Mouse (Mus musculus): ENCODE measurements at regions not wholly inside any gene's neighbourhood (a gene's known extent, or its start where the extent isn't known, plus 50 kb on each side); places are given as distances from the start of the nearest gene placed in this dataset.

DNA sequence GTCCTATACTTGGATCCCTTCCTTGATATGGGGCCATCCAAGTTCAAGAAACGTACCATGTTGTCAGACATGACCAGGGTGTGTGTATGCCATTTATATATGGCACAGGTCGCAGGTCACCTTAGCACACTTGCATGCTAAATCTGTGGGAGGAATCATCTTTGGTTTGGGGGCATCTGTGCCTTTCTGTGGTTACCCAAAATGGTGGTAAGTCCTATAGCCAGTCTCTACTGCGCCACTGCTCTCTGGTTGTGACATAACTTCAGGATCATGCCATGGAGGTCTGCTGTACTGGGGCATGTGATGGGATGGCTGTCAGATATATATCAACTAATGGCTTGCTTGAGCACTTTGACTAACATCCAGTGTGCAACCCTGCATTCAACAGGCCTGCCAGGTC, 112.9 kb upstream of the Rtl1 start:
- TF ChIP-seq GATA1 (IDR thresholded peaks at IDR 0.05; ENCODE audit: low read length) (no peak), TAL1 (IDR thresholded peaks at IDR 0.05; ENCODE audit: low read length) (no peak)

Measured in erythroblast, embryonic 14.5 days (primary cell).